Mouse (Mus musculus): ENCODE data around the gene Hist2h2be. TPM values are rescaled to one million over a fixed set of nuclear protein-coding genes. Genes with fewer than 3 reads are reported as not detected.
A peak's percentile ranks its signal among the peaks of the same experiment; 100 is the strongest.
"Not testable (repeated sequence)": the region's sequence is repeated elsewhere in the genome, so short reads cannot be mapped to it uniquely, and the experiment has no call there.

Hist2h2be gene
- 2.8 and 3.5 TPM in 2 replicates for polyA plus RNA-seq (2016; fragmentation: Nextera tagmentation; extraction: Ambion mirVana)

DNA sequence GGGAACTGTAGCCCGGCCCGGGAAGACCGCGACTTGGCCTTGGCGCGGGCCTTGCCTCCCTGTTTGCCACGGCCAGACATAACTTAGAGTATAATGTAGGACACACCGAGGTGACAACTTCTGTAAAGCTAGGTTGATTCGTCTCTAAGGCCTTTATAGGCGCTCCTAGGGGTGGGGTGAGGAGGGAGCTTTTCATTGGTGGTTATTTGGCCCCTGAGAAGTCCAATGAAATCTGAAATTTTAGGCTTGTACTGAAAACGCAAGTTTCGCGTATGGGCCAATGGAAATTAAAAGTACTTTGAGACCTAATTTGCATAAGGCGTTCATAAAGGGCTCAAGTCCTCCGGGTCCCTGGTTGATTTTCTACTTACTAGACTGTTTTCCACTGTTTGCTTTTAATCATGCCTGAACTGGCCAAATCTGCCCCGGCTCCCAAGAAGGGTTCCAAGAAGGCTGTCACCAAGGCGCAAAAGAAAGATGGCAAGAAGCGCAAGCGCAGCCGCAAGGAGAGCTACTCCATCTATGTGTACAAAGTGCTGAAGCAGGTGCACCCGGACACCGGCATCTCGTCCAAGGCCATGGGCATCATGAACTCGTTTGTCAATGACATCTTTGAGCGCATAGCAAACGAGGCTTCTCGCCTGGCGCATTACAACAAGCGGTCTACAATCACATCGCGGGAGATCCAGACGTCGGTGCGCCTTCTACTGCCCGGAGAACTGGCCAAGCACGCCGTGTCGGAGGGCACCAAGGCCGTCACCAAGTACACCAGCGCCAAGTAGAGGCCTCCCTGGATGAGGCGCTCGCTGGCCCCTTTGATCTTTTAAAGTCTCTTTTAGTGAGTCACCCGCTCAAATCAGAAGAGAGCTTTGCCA lies at the start of gene Hist2h2be, which contains the start of gene Hist2h2ac:
Gene Hist2h2be (plus strand): TSS at position 355 of the 875 bp plus-strand sequence.
Gene Hist2h2ac (minus strand): TSS at position 116 of the 875 bp plus-strand sequence.
- peak; percentile 95 for DNase-seq (ENCODE audit: low spot score)
- Histone ChIP-seq H3K4me3 (peak within 1 kb of the TSS; percentile 71), H3K27ac (peak within 1 kb of the TSS; percentile 94), H3K4me1 (peaks cover 34% of the 10 kb centered on the region), H3K36me3 (no peaks in the 10 kb centered on the region), H3K9me3 (no peaks in the 10 kb centered on the region), H3K27me3 (ENCODE audit: insufficient read depth, poor library complexity, severe bottlenecking) (no peaks in the 10 kb centered on the region)
- WGBS: under 1% methylated on average over 43 of the region's 43 CpGs

- no peaks in the 10 kb centered on the region for H3K9me3 ChIP-seq
- DNase-seq (ENCODE audit: low spot score): no peak
- H3K27me3 ChIP-seq (ENCODE audit: insufficient read depth, poor library complexity, severe bottlenecking): no peaks in the 10 kb centered on the region
- peaks cover 35% of the 10 kb centered on the region for H3K4me1 ChIP-seq
- H3K4me3 ChIP-seq: peak overlapping the region; percentile 88
- H3K36me3 ChIP-seq: peaks cover 33% of the 10 kb centered on the region
- whole genome bisulfite sequencing: 22% methylated on average over 18 of the region's 18 CpGs
- peak overlapping the region; percentile 96 for H3K27ac ChIP-seq
Measured at GRCm38 (mm10) chr3:96171583-96172196, 49.2 kb upstream of the Hist2h2be start.

- DNase-seq (ENCODE audit: low spot score): peak; percentile 97
- H3K36me3 ChIP-seq: peaks cover 39% of the 10 kb centered on the region
- WGBS: under 1% methylated on average over 58 of the region's 58 CpGs
- peak within 1 kb of the TSS; percentile 88 for H3K4me3 ChIP-seq
- H3K27me3 ChIP-seq (ENCODE audit: insufficient read depth, poor library complexity, severe bottlenecking): no peaks in the 10 kb centered on the region
- H3K9me3 ChIP-seq: no peaks in the 10 kb centered on the region
- peak within 1 kb of the TSS; percentile 96 for H3K27ac ChIP-seq
- peaks cover 35% of the 10 kb centered on the region for H3K4me1 ChIP-seq
Measured at GRCm38 (mm10) chr3:96172197-96173178, 48.4 kb upstream of the Hist2h2be start, which contains the start of gene Sf3b4. Sf3b4 (plus strand) TSS chr3:96172332.

DNA sequence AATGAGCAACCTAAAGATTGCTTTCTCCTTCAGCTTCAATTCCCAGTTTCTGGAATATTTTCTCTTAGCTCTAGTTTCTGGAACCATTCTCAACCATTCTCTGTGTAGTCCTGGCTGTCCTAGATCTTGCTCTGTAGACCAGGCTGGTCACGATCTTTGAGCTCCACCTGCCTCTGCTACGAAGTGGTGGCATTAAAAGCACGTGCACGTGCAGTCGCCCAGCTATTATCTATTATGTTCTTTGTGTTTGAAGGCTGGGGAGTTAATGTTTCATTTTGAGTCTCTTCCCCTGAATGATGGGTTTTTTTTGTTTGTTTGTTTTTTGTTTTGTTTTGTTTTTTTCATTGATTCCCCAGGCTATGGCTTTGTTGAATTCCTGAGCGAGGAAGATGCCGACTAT lies 47.7 kb upstream of the Hist2h2be start:
- WGBS: 37% methylated on average over 7 of the region's 7 CpGs
- no peaks in the 10 kb centered on the region for H3K27me3 ChIP-seq (ENCODE audit: insufficient read depth, poor library complexity, severe bottlenecking)
- H3K27ac ChIP-seq: peak overlapping the region; percentile 96
- peaks cover 33% of the 10 kb centered on the region for H3K4me1 ChIP-seq
- no peak for DNase-seq (ENCODE audit: low spot score)
- peaks cover 46% of the 10 kb centered on the region for H3K36me3 ChIP-seq
- H3K9me3 ChIP-seq: no peaks in the 10 kb centered on the region
- H3K4me3 ChIP-seq: peak overlapping the region; percentile 88

- Histone ChIP-seq H3K4me3 (peak overlapping the region; percentile 36; the same call in 1 of the 2 replicates), H3K36me3 (peaks cover 53% of the 10 kb centered on the region), H3K4me1 (peaks cover 25% of the 10 kb centered on the region)
- DNase-seq (ENCODE audit: low spot score); H3K9me3 ChIP-seq; H3K27me3 ChIP-seq (ENCODE audit: insufficient read depth, poor library complexity, severe bottlenecking); H3K27ac ChIP-seq: not testable (repeated sequence)
- 86% methylated on average over 4 of the region's 4 CpGs for WGBS
Measured at GRCm38 (mm10) chr3:96174042-96174441, 46.9 kb upstream of the Hist2h2be start.

DNA sequence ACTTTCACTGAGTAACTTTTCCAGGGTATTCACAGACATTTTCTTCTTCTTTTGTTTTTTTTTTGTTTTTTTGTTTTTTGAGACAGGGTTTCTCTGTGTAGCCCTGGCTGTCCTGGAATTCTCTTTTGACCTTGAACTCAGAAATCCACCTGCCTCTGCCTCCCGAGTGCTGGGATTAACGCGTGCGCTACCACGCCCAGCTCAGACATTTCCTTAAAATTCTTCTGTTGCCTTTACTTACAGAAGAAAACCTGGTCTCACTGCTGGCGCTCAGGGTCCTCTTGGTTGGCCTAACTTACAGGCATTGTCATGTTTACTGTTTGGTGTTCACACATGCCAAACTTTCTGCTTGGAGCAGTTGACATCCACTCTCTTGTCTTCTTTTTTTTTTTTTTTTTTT lies 45.7 kb upstream of the Hist2h2be start:
- Histone ChIP-seq H3K36me3 (peaks cover 50% of the 10 kb centered on the region), H3K4me1 (peaks cover 25% of the 10 kb centered on the region), H3K27ac (no peak overlapping the region), H3K4me3 (no peak overlapping the region), H3K9me3 (no peaks in the 10 kb centered on the region), H3K27me3 (ENCODE audit: insufficient read depth, poor library complexity, severe bottlenecking) (no peaks in the 10 kb centered on the region)
- 96% methylated on average over 6 of the region's 6 CpGs for WGBS
- no peak for DNase-seq (ENCODE audit: low spot score)

GRCm38 (mm10) chr3:96178427-96178826 lies 42.5 kb upstream of the Hist2h2be start:
- no peaks in the 10 kb centered on the region for H3K27me3 ChIP-seq (ENCODE audit: insufficient read depth, poor library complexity, severe bottlenecking)
- no peaks in the 10 kb centered on the region for H3K9me3 ChIP-seq
- H3K4me1 ChIP-seq: peaks cover 43% of the 10 kb centered on the region
- peaks cover 48% of the 10 kb centered on the region for H3K36me3 ChIP-seq
- no peak overlapping the region for H3K27ac ChIP-seq
- 92% methylated on average over 4 of the region's 4 CpGs for WGBS
- no peak for DNase-seq (ENCODE audit: low spot score)
- no peak overlapping the region for H3K4me3 ChIP-seq

- Histone ChIP-seq H3K9me3 (no peaks in the 10 kb centered on the region), H3K4me3 (no peak overlapping the region), H3K27ac (no peak overlapping the region), H3K27me3 (ENCODE audit: insufficient read depth, poor library complexity, severe bottlenecking) (no peaks in the 10 kb centered on the region), H3K36me3 (peaks cover 46% of the 10 kb centered on the region), H3K4me1 (peaks cover 46% of the 10 kb centered on the region)
- 80% methylated on average over 2 of the region's 2 CpGs for WGBS
- no peak for DNase-seq (ENCODE audit: low spot score)
Measured at GRCm38 (mm10) chr3:96178902-96179301, 42.0 kb upstream of the Hist2h2be start.

GRCm38 (mm10) chr3:96179531-96179930 lies 41.4 kb upstream of the Hist2h2be start:
- 64% methylated on average over 4 of the region's 4 CpGs for WGBS
- Histone ChIP-seq H3K36me3 (peaks cover 41% of the 10 kb centered on the region), H3K4me3 (no peak overlapping the region), H3K27ac (no peak overlapping the region), H3K27me3 (ENCODE audit: insufficient read depth, poor library complexity, severe bottlenecking) (no peaks in the 10 kb centered on the region), H3K4me1 (peaks cover 42% of the 10 kb centered on the region), H3K9me3 (no peaks in the 10 kb centered on the region)
- DNase-seq (ENCODE audit: low spot score): no peak

- peak within 1 kb of the TSS; percentile 78 for H3K4me3 ChIP-seq
- H3K4me1 ChIP-seq: peaks cover 49% of the 10 kb centered on the region
- no peaks in the 10 kb centered on the region for H3K27me3 ChIP-seq (ENCODE audit: insufficient read depth, poor library complexity, severe bottlenecking)
- DNase-seq (ENCODE audit: low spot score): no peak
- 0% methylated on average over 17 of the region's 23 CpGs for WGBS
- H3K27ac ChIP-seq: peak within 1 kb of the TSS; percentile 90
- peaks cover 39% of the 10 kb centered on the region for H3K36me3 ChIP-seq
- no peaks in the 10 kb centered on the region for H3K9me3 ChIP-seq
Measured at GRCm38 (mm10) chr3:96180727-96181477, 40.0 kb upstream of the Hist2h2be start, which contains the start of gene Sv2a. Sv2a (plus strand) TSS chr3:96181151.

DNA sequence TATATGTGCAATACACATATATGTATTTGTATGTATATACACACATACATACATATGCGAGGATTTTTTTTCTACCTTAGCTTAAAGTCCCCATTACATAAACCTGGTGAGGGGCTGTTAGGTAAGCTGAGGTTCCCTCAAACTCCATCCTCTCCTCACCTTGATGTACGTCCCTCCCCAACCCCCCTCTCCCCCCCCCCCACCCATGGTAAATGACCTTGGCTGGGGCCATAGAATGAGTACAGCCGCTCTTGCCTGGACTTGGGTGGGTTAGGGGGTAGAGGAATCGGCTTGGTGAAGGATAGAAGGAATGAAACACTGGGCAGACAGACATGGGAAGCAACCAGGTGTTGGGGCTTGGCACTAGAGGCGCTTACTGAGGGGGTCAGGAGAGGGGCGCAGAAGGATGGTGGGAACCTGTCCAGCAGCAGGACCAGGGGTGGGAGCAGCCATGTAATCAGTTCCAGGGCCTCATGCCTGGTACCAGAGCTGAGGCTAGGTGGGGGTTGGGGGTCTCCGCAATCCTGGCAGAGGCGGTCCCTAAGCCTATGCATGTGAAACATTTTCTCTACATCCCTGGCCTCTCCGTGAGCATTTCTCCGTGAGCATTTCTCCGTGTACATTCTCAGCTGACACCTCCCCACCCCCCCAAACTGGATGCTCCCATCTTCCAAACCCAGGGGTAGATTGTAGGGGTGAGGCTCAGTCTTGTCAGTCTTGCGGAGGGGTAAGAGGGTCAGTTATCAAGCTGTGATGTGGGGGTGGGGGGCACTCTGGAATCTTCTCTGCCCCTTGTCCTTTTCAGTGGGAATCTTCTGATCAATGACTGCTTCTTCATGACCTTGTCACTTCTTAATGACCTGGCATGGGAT lies 39.2 kb upstream of the Hist2h2be start:
- Histone ChIP-seq H3K9me3 (no peaks in the 10 kb centered on the region), H3K27me3 (ENCODE audit: insufficient read depth, poor library complexity, severe bottlenecking) (no peaks in the 10 kb centered on the region), H3K27ac (peak overlapping the region; percentile 90), H3K36me3 (peaks cover 36% of the 10 kb centered on the region), H3K4me1 (peaks cover 49% of the 10 kb centered on the region), H3K4me3 (peak overlapping the region; percentile 78)
- DNase-seq (ENCODE audit: low spot score): no peak
- 22% methylated on average over 12 of the region's 12 CpGs for WGBS

Data from heart, embryonic 10.5 days (tissue).